Mouse (Mus musculus) kidney, embryonic 15.5 days (tissue): ENCODE results near the gene Fyn. TPM values are rescaled to one million over a fixed set of nuclear protein-coding genes. Genes with fewer than 3 reads are reported as not detected.

Experiments used
- ATAC-seq: fragments of 200-750 bp; cut with Nextera tagmentation; replicated peaks from 2 replicates; pipeline ENCODE4 v1.8.0; 2017; ENCODE audit warnings: moderate TSS enrichment; ENCODE audit not compliant: low FRiP score
- H3K27ac ChIP-seq: fragments of 300-500 bp; sonication (generic); 2 replicates; pipeline ENCODE4 v1.5.1; 2015; ENCODE audit warnings: mild to moderate bottlenecking, inconsistent platforms
- H3K27me3 ChIP-seq: fragments of 300-500 bp; sonication (generic); 2 replicates; pipeline ENCODE4 v1.6.1; 2015; ENCODE audit warnings: inconsistent platforms
- H3K36me3 ChIP-seq: fragments of 300-500 bp; sonication (generic); 2 replicates; pipeline ENCODE4 v1.6.1; 2015; ENCODE audit warnings: inconsistent platforms
- H3K4me1 ChIP-seq: fragments of 300-500 bp; sonication (generic); 2 replicates; pipeline ENCODE4 v1.6.1; 2015; ENCODE audit warnings: inconsistent platforms
- H3K4me2 ChIP-seq: fragments of 300-500 bp; sonication (generic); 2 replicates; pipeline ENCODE4 v1.6.1; 2015; ENCODE audit warnings: moderate library complexity, mild to moderate bottlenecking, inconsistent platforms
- H3K4me3 ChIP-seq: fragments of 300-500 bp; sonication (generic); replicated peaks from 2 replicates; pipeline ENCODE4 v1.5.1; 2015; ENCODE audit warnings: mild to moderate bottlenecking, inconsistent platforms
- H3K9ac ChIP-seq: fragments of 300-500 bp; sonication (generic); 2 replicates; pipeline ENCODE4 v1.6.1; 2015; ENCODE audit warnings: mild to moderate bottlenecking, inconsistent platforms
- H3K9me3 ChIP-seq: fragments of 300-500 bp; sonication (generic); replicated peaks from 2 replicates; pipeline ENCODE4 v1.6.1; 2016; ENCODE audit warnings: inconsistent platforms
- WGBS: fragments of 180-500 bp; shearing (Covaris S2); methylation state at CpG from one replicate; pipeline ENCODE4 v1.1.7; 2015; ENCODE audit warnings: mixed read lengths; 5-methylcytosine and 5-hydroxymethylcytosine counted together
- polyA plus RNA-seq: library from polyadenylated mRNA; unstranded; fragments of >200 nt; fragmentation: Nextera tagmentation; extraction: Ambion mirVana; gene quantifications from 2 replicates; pipeline ENCODE4 v1.2.1, GENCODE M21; 2015

Fyn gene
- polyA plus RNA-seq, 1 experiment from 2014 or later: 26.2 TPM

DNA sequence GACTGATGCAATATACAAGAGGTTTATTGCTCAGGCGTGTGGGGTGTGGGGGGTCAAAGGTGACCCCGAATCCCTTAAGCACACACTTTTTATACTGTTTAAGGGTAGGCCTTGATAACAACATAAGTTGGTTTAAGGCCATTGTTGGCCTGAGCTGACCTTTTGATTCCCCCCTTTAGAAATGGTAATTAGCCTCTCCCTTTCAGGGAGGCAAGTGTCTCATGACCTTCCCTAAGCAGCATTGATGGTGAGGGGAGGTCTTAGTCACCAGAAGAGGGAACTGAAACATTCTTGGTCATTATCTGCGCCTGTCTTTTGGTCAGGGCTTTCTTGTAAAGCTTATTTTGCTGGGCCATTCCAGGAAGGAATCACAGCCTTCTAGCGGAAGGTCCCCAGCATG, 223.8 kb downstream of the Fyn start:
- Histone ChIP-seq H3K27ac (no peak overlapping the region), H3K27me3 (no peaks in the 10 kb centered on the region), H3K4me1 (peaks cover 24% of the 10 kb centered on the region), H3K4me3 (no peak overlapping the region), H3K36me3 (0 out of 2 replicates have a peak, but pooled peaks cover 3% of the 10 kb centered on the region), H3K4me2 (no peak overlapping the region), H3K9ac (no peak overlapping the region), H3K9me3 (0 out of 2 replicates have a peak, but pooled peaks cover 17% of the 10 kb centered on the region)
- 93% methylated on average over 4 of the region's 4 CpGs for WGBS
- ATAC-seq: no peak

DNA sequence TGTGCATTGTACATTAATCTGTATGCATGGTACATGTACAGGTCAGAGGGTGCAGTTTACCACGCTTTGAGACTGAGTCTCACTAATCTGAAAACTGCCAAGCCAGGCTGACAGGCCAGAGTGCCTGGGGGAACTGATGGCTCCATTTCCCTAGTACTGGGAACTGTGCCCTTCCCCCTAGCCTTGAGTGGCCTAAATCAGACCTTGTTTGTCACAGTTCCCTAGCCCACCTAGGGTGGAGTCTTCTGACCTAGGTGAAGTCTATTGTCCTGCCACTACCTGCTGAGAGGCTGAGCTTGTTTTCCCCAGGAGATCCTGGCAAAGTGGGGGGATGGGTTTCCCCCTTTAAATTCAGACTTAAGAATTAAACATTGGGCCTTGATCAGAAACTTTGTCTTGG, 226.1 kb downstream of the Fyn start:
- Histone ChIP-seq H3K9ac (no peak overlapping the region), H3K4me3 (no peak overlapping the region), H3K36me3 (0 out of 2 replicates have a peak, but pooled peaks cover 3% of the 10 kb centered on the region), H3K9me3 (0 out of 2 replicates have a peak, but pooled peaks cover 17% of the 10 kb centered on the region), H3K27me3 (no peaks in the 10 kb centered on the region), H3K4me1 (peaks cover 15% of the 10 kb centered on the region), H3K27ac (no peak overlapping the region), H3K4me2 (no peak overlapping the region)
- ATAC-seq: no peak
- WGBS: 80% methylated on average over 1 of the region's 1 CpGs

DNA sequence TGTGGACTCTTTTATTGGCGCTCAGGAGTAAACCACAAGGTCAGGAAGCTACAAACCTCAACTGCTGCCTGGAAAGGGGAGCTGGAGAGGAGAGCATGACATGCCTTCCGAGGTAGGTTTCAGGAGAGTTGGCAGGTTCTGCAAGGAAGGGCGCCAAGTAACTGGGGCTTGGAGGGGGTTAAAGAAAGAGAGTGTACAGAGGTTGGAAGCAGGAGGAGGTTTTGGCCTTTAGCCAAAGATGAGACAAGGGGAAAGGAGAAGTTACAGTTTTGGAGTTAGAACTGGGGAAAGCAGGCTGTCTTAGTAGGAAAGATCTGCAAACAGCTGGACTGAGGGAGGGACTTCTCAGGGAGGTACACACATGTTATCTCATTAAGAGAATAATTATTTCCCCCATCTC, 227.2 kb downstream of the Fyn start:
- Histone ChIP-seq H3K27ac (no peak overlapping the region), H3K36me3 (0 out of 2 replicates have a peak, but pooled peaks cover 3% of the 10 kb centered on the region), H3K4me1 (peaks cover 11% of the 10 kb centered on the region), H3K4me2 (no peak overlapping the region), H3K4me3 (no peak overlapping the region), H3K9ac (no peak overlapping the region), H3K9me3 (0 out of 2 replicates have a peak, but pooled peaks cover 17% of the 10 kb centered on the region), H3K27me3 (no peaks in the 10 kb centered on the region)
- 57% methylated on average over 3 of the region's 3 CpGs for WGBS
- ATAC-seq: no peak

DNA sequence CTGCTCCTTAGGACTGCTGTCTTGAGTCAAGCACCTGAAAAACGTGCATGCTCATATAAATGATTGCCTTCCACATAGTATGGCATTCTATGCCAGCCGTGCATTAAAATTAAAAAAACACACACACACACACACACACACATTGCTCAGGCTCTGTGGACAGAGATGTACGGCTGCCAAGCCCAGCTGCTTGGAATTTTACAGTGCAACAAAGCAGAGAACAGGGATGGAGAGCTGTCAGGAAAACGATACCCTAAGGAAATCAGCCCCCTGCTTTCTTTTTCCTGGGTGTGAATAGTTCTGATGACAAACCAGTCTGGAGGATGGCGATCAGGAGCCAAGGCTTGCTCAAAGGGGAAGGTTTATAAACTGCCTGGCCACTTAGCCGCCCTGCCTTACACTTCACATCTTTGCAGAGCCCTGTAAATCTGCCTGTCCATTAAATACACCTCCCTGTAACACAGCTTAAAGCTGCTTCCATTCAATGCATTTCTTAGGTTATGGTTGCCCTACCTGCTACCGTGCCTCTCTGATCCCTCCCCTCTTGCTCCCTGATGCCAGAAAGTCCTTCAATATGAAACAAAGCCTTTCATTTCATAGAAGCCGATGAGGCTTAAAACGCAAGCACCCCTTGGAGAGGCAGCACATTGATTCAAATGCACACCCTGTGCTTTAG, 228.6 kb downstream of the Fyn start:
- 38% methylated on average over 9 of the region's 9 CpGs for WGBS
- Histone ChIP-seq H3K4me1 (peaks cover 11% of the 10 kb centered on the region), H3K4me3 (no peak overlapping the region), H3K27ac (no peak overlapping the region), H3K9ac (no peak overlapping the region), H3K9me3 (0 out of 2 replicates have a peak, but pooled peaks cover 17% of the 10 kb centered on the region), H3K36me3 (0 out of 2 replicates have a peak, but pooled peaks cover 3% of the 10 kb centered on the region), H3K4me2 (no peak overlapping the region), H3K27me3 (no peaks in the 10 kb centered on the region)
- no peak for ATAC-seq

DNA sequence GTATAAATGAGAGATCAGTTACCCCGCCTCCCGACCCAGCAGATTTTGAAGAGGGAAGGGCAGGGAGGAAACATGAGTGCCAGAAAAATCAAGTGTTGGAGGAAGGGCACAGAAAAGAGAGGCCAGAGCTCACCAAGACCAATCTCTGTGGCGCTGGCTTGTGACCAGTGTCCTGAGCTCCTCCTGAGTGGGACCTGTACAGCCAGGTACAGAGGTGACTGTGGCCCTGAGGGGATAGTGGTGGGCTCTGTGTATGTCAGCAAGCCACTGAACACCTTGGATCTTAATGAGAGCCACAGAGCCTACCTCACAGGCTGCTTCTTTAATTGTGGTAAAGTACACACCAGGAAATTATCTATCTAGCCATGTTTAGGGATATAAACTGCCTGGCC, 229.1 kb downstream of the Fyn start:
- Histone ChIP-seq H3K36me3 (0 out of 2 replicates have a peak, but pooled peaks cover 3% of the 10 kb centered on the region), H3K4me1 (peaks cover 11% of the 10 kb centered on the region), H3K9ac (no peak overlapping the region), H3K27ac (no peak overlapping the region), H3K4me2 (no peak overlapping the region), H3K9me3 (0 out of 2 replicates have a peak, but pooled peaks cover 14% of the 10 kb centered on the region), H3K4me3 (no peak overlapping the region), H3K27me3 (no peaks in the 10 kb centered on the region)
- 35% methylated on average over 3 of the region's 3 CpGs for WGBS
- no peak for ATAC-seq

DNA sequence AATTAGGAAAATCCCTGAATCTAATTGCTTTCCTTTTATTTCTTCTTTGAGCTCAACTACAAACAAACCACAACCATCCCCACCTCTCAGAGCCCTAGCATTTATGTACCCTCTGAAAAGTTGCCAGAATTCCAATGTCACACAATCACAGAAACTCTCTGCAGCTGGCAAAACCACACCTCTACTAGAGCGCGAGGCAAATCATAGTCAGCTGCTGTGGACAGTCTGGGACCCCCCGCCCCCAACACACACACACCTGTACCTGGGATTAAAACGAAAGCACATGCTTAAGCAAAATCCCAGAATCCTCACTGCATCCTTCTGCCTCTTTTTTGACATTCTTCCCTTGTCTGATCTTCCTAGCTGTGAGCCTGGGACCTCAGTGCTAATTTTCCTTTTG, 230.9 kb downstream of the Fyn start:
- Histone ChIP-seq H3K9ac (no peak overlapping the region), H3K36me3 (no peaks in the 10 kb centered on the region), H3K4me1 (peaks cover 11% of the 10 kb centered on the region), H3K4me3 (no peak overlapping the region), H3K27me3 (no peaks in the 10 kb centered on the region), H3K27ac (no peak overlapping the region), H3K4me2 (no peak overlapping the region), H3K9me3 (peaks cover 1% of the 10 kb centered on the region; the same call in 1 of the 2 replicates)
- no peak for ATAC-seq
- 86% methylated on average over 4 of the region's 4 CpGs for WGBS

DNA sequence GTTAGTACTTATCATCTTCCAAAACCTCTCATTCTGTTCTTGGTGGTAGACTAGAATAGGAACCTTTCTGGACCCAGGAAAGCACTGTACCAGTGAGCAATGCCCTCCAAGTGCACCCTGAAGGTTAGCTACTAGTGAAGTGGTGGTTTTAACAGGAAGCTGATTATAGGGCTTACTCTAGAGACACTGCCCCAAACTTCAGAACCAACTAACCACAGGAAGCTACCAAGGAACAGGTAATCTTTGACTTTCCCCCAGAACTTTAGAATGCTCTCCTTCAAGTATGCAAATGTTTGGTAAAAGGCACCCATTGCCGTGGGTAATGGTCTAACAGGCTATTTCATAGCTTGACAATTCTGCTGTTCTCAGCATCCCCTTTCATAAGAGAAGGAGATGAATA, 231.5 kb downstream of the Fyn start:
- WGBS: 86% methylated on average over 1 of the region's 1 CpGs
- Histone ChIP-seq H3K4me1 (peaks cover 11% of the 10 kb centered on the region), H3K9ac (no peak overlapping the region), H3K4me2 (no peak overlapping the region), H3K4me3 (no peak overlapping the region), H3K9me3 (peaks cover 6% of the 10 kb centered on the region), H3K27me3 (no peaks in the 10 kb centered on the region), H3K36me3 (no peaks in the 10 kb centered on the region), H3K27ac (no peak overlapping the region)
- ATAC-seq: no peak

DNA sequence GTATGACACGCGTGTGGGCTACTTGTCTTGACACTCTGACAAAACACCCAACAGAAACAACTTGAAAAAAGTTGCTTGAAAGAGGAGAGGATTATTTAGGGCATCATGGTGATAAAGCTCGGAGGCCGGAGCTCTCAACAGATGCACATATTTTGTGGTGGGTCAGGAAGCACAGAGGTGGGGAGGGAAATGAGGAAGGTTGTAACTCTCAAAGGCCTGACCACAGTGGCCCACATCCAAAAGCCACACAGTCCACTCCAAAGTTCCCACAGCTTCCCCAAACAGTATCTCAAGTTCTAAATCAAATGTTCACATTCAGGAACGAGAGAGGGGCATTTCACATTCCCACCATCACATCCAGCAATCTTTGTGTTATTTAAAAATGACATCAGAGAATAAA, 232.4 kb downstream of the Fyn start:
- Histone ChIP-seq H3K27me3 (no peaks in the 10 kb centered on the region), H3K4me3 (no peak overlapping the region), H3K4me2 (no peak overlapping the region), H3K36me3 (no peaks in the 10 kb centered on the region; the same call in 1 of the 2 replicates), H3K27ac (no peak overlapping the region), H3K4me1 (peaks cover 11% of the 10 kb centered on the region), H3K9ac (no peak overlapping the region), H3K9me3 (peaks cover 8% of the 10 kb centered on the region)
- no peak for ATAC-seq
- 60% methylated on average over 5 of the region's 5 CpGs for WGBS

DNA sequence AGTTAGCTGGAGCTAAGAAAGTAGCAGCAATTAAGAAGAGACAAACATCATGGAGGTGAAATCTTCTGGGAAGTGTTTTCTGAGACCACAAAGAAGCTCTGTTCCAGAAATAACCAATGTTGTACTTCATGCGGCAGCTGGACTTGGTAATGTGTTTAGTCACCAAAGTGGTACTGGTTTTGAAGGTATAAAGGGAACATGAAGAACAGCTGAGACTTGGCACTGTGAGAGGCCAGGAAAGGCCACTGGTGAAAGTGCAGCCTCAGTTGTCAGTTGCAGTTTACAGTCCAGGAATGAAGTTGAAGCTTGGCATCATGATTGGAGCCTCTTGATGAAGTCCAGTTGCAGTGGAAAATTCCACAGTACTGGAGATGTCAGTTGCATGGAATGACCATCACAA, 237.8 kb downstream of the Fyn start:
- Histone ChIP-seq H3K27ac (no peak overlapping the region), H3K9me3 (peaks cover 11% of the 10 kb centered on the region), H3K9ac (no peak overlapping the region), H3K4me1 (peaks cover 7% of the 10 kb centered on the region; the same call in 1 of the 2 replicates), H3K36me3 (peaks cover 11% of the 10 kb centered on the region; the same call in 1 of the 2 replicates), H3K27me3 (no peaks in the 10 kb centered on the region), H3K4me3 (no peak overlapping the region), H3K4me2 (no peak overlapping the region)
- ATAC-seq: no peak
- WGBS: 94% methylated on average over 1 of the region's 1 CpGs

DNA sequence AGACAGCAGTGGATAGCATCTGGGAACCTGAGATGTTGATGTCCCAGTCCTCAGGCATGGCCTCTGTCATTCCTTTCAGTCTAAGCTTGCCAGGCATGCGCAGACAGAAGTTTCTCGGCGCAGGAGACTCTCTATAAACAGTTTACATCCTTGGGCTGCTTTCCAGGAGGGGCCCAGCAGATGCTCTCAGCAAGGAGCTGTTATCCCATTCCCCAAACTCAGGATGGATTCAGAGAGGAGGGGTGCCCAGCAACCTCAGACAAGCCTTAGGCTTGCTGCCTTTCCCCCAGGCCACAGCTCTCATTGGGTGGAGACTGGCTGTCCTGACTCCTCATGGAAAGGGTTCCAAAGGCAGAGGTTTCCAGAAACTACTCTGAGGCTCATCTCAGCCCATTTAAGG, 242.6 kb downstream of the Fyn start:
- H3K36me3 ChIP-seq: peaks cover 11% of the 10 kb centered on the region; the same call in 1 of the 2 replicates
- no peak overlapping the region for H3K4me3 ChIP-seq
- 63% methylated on average over 3 of the region's 3 CpGs for WGBS
- peaks cover 52% of the 10 kb centered on the region for H3K4me1 ChIP-seq
- ATAC-seq: no peak
- H3K9ac ChIP-seq: no peak overlapping the region
- no peaks in the 10 kb centered on the region for H3K27me3 ChIP-seq
- H3K9me3 ChIP-seq: 0 out of 2 replicates have a peak, but pooled peaks cover 3% of the 10 kb centered on the region
- H3K4me2 ChIP-seq: no peak overlapping the region
- H3K27ac ChIP-seq: 0 out of 2 replicates have a peak overlapping the region, but pooled peaks have one; percentile 18

DNA sequence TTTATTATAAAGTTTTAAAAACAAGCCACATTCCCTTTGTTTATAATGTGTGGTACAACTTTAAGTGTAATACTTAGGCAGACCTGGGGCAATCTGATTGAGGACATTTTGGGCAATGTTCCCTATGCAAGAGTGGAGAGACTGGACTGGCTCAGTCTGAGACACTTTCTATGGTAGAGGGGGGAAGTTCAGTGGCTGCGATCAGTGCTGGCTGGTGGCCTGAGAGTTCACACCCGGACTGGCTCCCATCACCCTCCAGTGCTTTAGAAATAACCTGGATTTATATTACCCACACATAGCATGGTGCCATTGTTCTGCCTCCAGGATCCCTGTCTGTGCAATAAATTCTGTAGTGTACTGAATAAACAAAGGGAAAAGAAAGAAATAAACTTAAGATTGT, 243.5 kb downstream of the Fyn start:
- no peak for ATAC-seq
- Histone ChIP-seq H3K4me3 (no peak overlapping the region), H3K27ac (peak overlapping the region; percentile 97), H3K4me1 (peaks cover 55% of the 10 kb centered on the region), H3K27me3 (no peaks in the 10 kb centered on the region), H3K9ac (no peak overlapping the region), H3K9me3 (0 out of 2 replicates have a peak, but pooled peaks cover 3% of the 10 kb centered on the region), H3K4me2 (peak overlapping the region; percentile 64), H3K36me3 (peaks cover 6% of the 10 kb centered on the region; the same call in 1 of the 2 replicates)
- 45% methylated on average over 2 of the region's 2 CpGs for WGBS

DNA sequence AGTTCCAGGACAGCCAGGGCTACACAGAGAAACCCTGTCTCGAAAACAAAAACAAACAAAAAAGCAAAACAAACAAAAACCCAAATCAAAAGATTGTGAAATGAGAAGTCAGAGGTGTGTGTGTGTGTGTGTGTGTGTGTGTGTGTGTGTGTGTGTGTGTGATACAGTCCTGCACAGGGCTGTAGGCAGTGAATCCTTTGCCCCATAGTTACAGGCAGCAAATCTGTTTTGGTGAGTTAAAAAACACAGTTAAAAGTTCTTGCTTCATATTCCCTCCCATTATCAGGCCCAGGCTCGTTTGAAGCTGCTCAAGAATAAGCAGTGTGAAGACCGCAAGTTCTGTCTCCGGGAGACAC, 244.0 kb downstream of the Fyn start, which contains the start of gene Traf3ip2:
Gene Traf3ip2, plus strand, starts transcription at position 302 of the 356 bp plus-strand sequence.
- 0 out of 2 replicates have a peak, but pooled peaks have one; percentile 5 for ATAC-seq
- peak within 1 kb of the TSS; percentile 45 for H3K4me3 ChIP-seq
- H3K27ac ChIP-seq: peak within 1 kb of the TSS; percentile 97
- peaks cover 55% of the 10 kb centered on the region for H3K4me1 ChIP-seq
- peaks cover 6% of the 10 kb centered on the region; the same call in 1 of the 2 replicates for H3K36me3 ChIP-seq
- peak within 1 kb of the TSS; percentile 39 for H3K9ac ChIP-seq
- H3K27me3 ChIP-seq: no peaks in the 10 kb centered on the region
- 0 out of 2 replicates have a peak, but pooled peaks cover 3% of the 10 kb centered on the region for H3K9me3 ChIP-seq
- 22% methylated on average over 4 of the region's 4 CpGs for WGBS
- H3K4me2 ChIP-seq: peak within 1 kb of the TSS; percentile 64
